Mouse (Mus musculus): Measurements from ENCODE around the gene Mrpl19. TPM values are rescaled to one million over a fixed set of nuclear protein-coding genes. Genes with fewer than 3 reads are reported as not detected.

Mrpl19 gene
- polyA plus RNA-seq (2015; fragmentation: Nextera tagmentation; extraction: Ambion mirVana): 17.4 and 19.3 TPM in 2 replicates

GRCm38 (mm10) chr6:81965296-81966067 lies at the start of gene Mrpl19:
Gene Mrpl19, minus strand, starts transcription at chr6:81965958.
- peak; percentile 98 for ATAC-seq (ENCODE audit: insufficient read depth)
- Histone ChIP-seq H3K4me2 (peak within 1 kb of the TSS; percentile 70), H3K27ac (replicated peaks) (no peak within 1 kb of the TSS; the same call in 1 of the 2 replicates), H3K9me3 (replicated peaks) (no peaks in the 10 kb centered on the region), H3K4me3 (replicated peaks) (peak within 1 kb of the TSS; percentile 87), H3K9ac (peak within 1 kb of the TSS; percentile 77), H3K36me3 (replicated peaks) (peaks cover 32% of the 10 kb centered on the region), H3K27me3 (no peaks in the 10 kb centered on the region), H3K4me1 (replicated peaks) (peaks cover 10% of the 10 kb centered on the region)
- WGBS (ENCODE audit: insufficient replicate concordance): under 1% methylated on average over 44 of the region's 44 CpGs

- Histone ChIP-seq H3K27me3 (no peaks in the 10 kb centered on the region), H3K4me3 (replicated peaks) (no peak overlapping the region), H3K9ac (no peak overlapping the region), H3K4me1 (replicated peaks) (no peaks in the 10 kb centered on the region), H3K36me3 (replicated peaks) (no peaks in the 10 kb centered on the region), H3K4me2 (no peak overlapping the region), H3K27ac (replicated peaks) (no peak overlapping the region), H3K9me3 (replicated peaks) (no peaks in the 10 kb centered on the region)
- WGBS (ENCODE audit: insufficient replicate concordance): 51% methylated on average over 1 of the region's 1 CpGs
- no peak for ATAC-seq (ENCODE audit: insufficient read depth)
Measured at GRCm38 (mm10) chr6:82012392-82012791, 46.6 kb upstream of the Mrpl19 start.

- H3K4me3 ChIP-seq (replicated peaks): no peak overlapping the region
- H3K4me1 ChIP-seq (replicated peaks): no peaks in the 10 kb centered on the region
- no peak overlapping the region for H3K27ac ChIP-seq (replicated peaks)
- H3K9ac ChIP-seq: no peak overlapping the region
- H3K27me3 ChIP-seq: no peaks in the 10 kb centered on the region
- H3K4me2 ChIP-seq: no peak overlapping the region
- WGBS (ENCODE audit: insufficient replicate concordance): 51% methylated on average over 20 of the region's 20 CpGs
- no peak for ATAC-seq (ENCODE audit: insufficient read depth)
- H3K9me3 ChIP-seq (replicated peaks): no peaks in the 10 kb centered on the region
- no peaks in the 10 kb centered on the region for H3K36me3 ChIP-seq (replicated peaks)
Measured at GRCm38 (mm10) chr6:81990049-81990810, 24.5 kb upstream of the Mrpl19 start.

GRCm38 (mm10) chr6:81988341-81988740 lies 22.6 kb upstream of the Mrpl19 start:
- WGBS (ENCODE audit: insufficient replicate concordance): 71% methylated on average over 5 of the region's 5 CpGs
- Histone ChIP-seq H3K27me3 (no peaks in the 10 kb centered on the region), H3K4me2 (no peak overlapping the region)

GRCm38 (mm10) chr6:81987580-81987979 lies 21.8 kb upstream of the Mrpl19 start:
- Histone ChIP-seq H3K36me3 (replicated peaks) (no peaks in the 10 kb centered on the region), H3K27ac (replicated peaks) (no peak overlapping the region), H3K9ac (no peak overlapping the region), H3K4me3 (replicated peaks) (no peak overlapping the region), H3K4me1 (replicated peaks) (no peaks in the 10 kb centered on the region), H3K27me3 (no peaks in the 10 kb centered on the region), H3K4me2 (no peak overlapping the region), H3K9me3 (replicated peaks) (no peaks in the 10 kb centered on the region)
- no peak for ATAC-seq (ENCODE audit: insufficient read depth)
- WGBS (ENCODE audit: insufficient replicate concordance): 55% methylated on average over 3 of the region's 3 CpGs

More at GRCm38 (mm10) chr6:81988341-81988740, 22.6 kb upstream of the Mrpl19 start:
- no peak overlapping the region for H3K27ac ChIP-seq (replicated peaks)
- no peak overlapping the region for H3K4me3 ChIP-seq (replicated peaks)
- H3K36me3 ChIP-seq (replicated peaks): no peaks in the 10 kb centered on the region
- H3K4me1 ChIP-seq (replicated peaks): no peaks in the 10 kb centered on the region
- no peak for ATAC-seq (ENCODE audit: insufficient read depth)
- H3K9ac ChIP-seq: no peak overlapping the region
- no peaks in the 10 kb centered on the region for H3K9me3 ChIP-seq (replicated peaks)

- Histone ChIP-seq H3K36me3 (replicated peaks) (no peaks in the 10 kb centered on the region), H3K27ac (replicated peaks) (no peak overlapping the region), H3K9ac (no peak overlapping the region), H3K4me2 (no peak overlapping the region), H3K27me3 (no peaks in the 10 kb centered on the region), H3K4me3 (replicated peaks) (no peak overlapping the region), H3K9me3 (replicated peaks) (no peaks in the 10 kb centered on the region), H3K4me1 (replicated peaks) (no peaks in the 10 kb centered on the region)
- ATAC-seq (ENCODE audit: insufficient read depth): no peak
- WGBS (ENCODE audit: insufficient replicate concordance): 1% methylated on average over 9 of the region's 9 CpGs
Measured at GRCm38 (mm10) chr6:81987010-81987409, 21.3 kb upstream of the Mrpl19 start.

- 19% methylated on average over 5 of the region's 5 CpGs for WGBS (ENCODE audit: insufficient replicate concordance)
- no peaks in the 10 kb centered on the region for H3K9me3 ChIP-seq (replicated peaks)
- H3K27me3 ChIP-seq: no peaks in the 10 kb centered on the region
- H3K4me2 ChIP-seq: no peak overlapping the region
- H3K4me3 ChIP-seq (replicated peaks): no peak overlapping the region
- no peaks in the 10 kb centered on the region for H3K4me1 ChIP-seq (replicated peaks)
- no peaks in the 10 kb centered on the region for H3K36me3 ChIP-seq (replicated peaks)
- no peak for ATAC-seq (ENCODE audit: insufficient read depth)
- H3K9ac ChIP-seq: no peak overlapping the region
- H3K27ac ChIP-seq (replicated peaks): no peak overlapping the region
Measured at GRCm38 (mm10) chr6:81986599-81986998, 20.8 kb upstream of the Mrpl19 start.

GRCm38 (mm10) chr6:81986171-81986570 lies 20.4 kb upstream of the Mrpl19 start:
- Histone ChIP-seq H3K4me1 (replicated peaks) (no peaks in the 10 kb centered on the region), H3K4me3 (replicated peaks) (no peak overlapping the region), H3K27me3 (no peaks in the 10 kb centered on the region), H3K36me3 (replicated peaks) (no peaks in the 10 kb centered on the region), H3K9ac (no peak overlapping the region), H3K4me2 (no peak overlapping the region), H3K27ac (replicated peaks) (no peak overlapping the region), H3K9me3 (replicated peaks) (no peaks in the 10 kb centered on the region)
- 70% methylated on average over 8 of the region's 8 CpGs for WGBS (ENCODE audit: insufficient replicate concordance)
- ATAC-seq (ENCODE audit: insufficient read depth): no peak

- 55% methylated on average over 4 of the region's 4 CpGs for WGBS (ENCODE audit: insufficient replicate concordance)
Measured at GRCm38 (mm10) chr6:81979286-81979685, 13.5 kb upstream of the Mrpl19 start.

GRCm38 (mm10) chr6:81975971-81976621 lies 10.3 kb upstream of the Mrpl19 start:
- Histone ChIP-seq H3K9ac (no peak overlapping the region), H3K4me2 (no peak overlapping the region), H3K9me3 (replicated peaks) (no peaks in the 10 kb centered on the region), H3K4me3 (replicated peaks) (no peak overlapping the region), H3K4me1 (replicated peaks) (no peaks in the 10 kb centered on the region), H3K36me3 (replicated peaks) (no peaks in the 10 kb centered on the region), H3K27ac (replicated peaks) (no peak overlapping the region), H3K27me3 (no peaks in the 10 kb centered on the region)
- ATAC-seq (ENCODE audit: insufficient read depth): no peak
- 27% methylated on average over 7 of the region's 7 CpGs for WGBS (ENCODE audit: insufficient replicate concordance)

More at GRCm38 (mm10) chr6:81979286-81979685, 13.5 kb upstream of the Mrpl19 start:
- Histone ChIP-seq H3K36me3 (replicated peaks) (no peaks in the 10 kb centered on the region), H3K4me1 (replicated peaks) (no peaks in the 10 kb centered on the region), H3K27ac (replicated peaks) (no peak overlapping the region), H3K27me3 (no peaks in the 10 kb centered on the region), H3K4me3 (replicated peaks) (no peak overlapping the region), H3K9ac (no peak overlapping the region), H3K9me3 (replicated peaks) (no peaks in the 10 kb centered on the region), H3K4me2 (no peak overlapping the region)
- ATAC-seq (ENCODE audit: insufficient read depth): no peak

- 78% methylated on average over 8 of the region's 8 CpGs for WGBS (ENCODE audit: insufficient replicate concordance)
Measured at GRCm38 (mm10) chr6:81972595-81972994, 6.8 kb upstream of the Mrpl19 start.

More at GRCm38 (mm10) chr6:81972595-81972994, 6.8 kb upstream of the Mrpl19 start:
- Histone ChIP-seq H3K36me3 (replicated peaks) (no peaks in the 10 kb centered on the region), H3K4me2 (no peak overlapping the region), H3K4me3 (replicated peaks) (no peak overlapping the region), H3K27ac (replicated peaks) (no peak overlapping the region), H3K9me3 (replicated peaks) (no peaks in the 10 kb centered on the region), H3K27me3 (no peaks in the 10 kb centered on the region), H3K9ac (no peak overlapping the region), H3K4me1 (replicated peaks) (no peaks in the 10 kb centered on the region)
- no peak for ATAC-seq (ENCODE audit: insufficient read depth)
